Mouse (Mus musculus) embryonic facial prominence, embryonic 11.5 days (tissue): ENCODE measurements around the gene Gm8300. TPM values are rescaled to one million over a fixed set of nuclear protein-coding genes. Genes with fewer than 3 reads are reported as not detected.
"Not testable (repeated sequence)": the region's sequence is repeated elsewhere in the genome, so short reads cannot be mapped to it uniquely, and the experiment has no call there.

Source experiments
- ATAC-seq: fragments of 200-750 bp; cut with Nextera tagmentation; replicated peaks from 2 replicates; pipeline ENCODE4 v1.8.0; 2017; ENCODE audit warnings: low read depth; ENCODE audit not compliant: insufficient number of reproducible peaks, low FRiP score, low TSS enrichment
- DNase-seq: peaks from one replicate; pipeline ENCODE4 v3.0.0-alpha.2; 2015; ENCODE audit warnings: low spot score
- H3K27ac ChIP-seq: fragments of 300-500 bp; sonication (generic); replicated peaks from 2 replicates; pipeline ENCODE4 v1.5.1; 2014; ENCODE audit warnings: mild to moderate bottlenecking, low read depth, low read length, control low read depth
- H3K27me3 ChIP-seq: fragments of 300-500 bp; sonication (generic); 2 replicates; pipeline ENCODE4 v1.6.1; 2014; ENCODE audit warnings: mild to moderate bottlenecking, low read length, moderate library complexity, mixed read lengths; ENCODE audit not compliant: control insufficient read depth, insufficient read depth
- H3K36me3 ChIP-seq: fragments of 300-500 bp; sonication (generic); replicated peaks from 2 replicates; pipeline ENCODE4 v1.6.1; 2014; ENCODE audit warnings: low read depth, mild to moderate bottlenecking, low read length, moderate library complexity, mixed read lengths; ENCODE audit not compliant: control insufficient read depth, insufficient read depth
- H3K4me1 ChIP-seq: fragments of 300-500 bp; sonication (generic); 2 replicates; pipeline ENCODE4 v1.6.1; 2014; ENCODE audit warnings: low read length, mixed read lengths; ENCODE audit not compliant: control insufficient read depth, insufficient read depth
- H3K4me2 ChIP-seq: fragments of 300-500 bp; sonication (generic); 2 replicates; pipeline ENCODE4 v1.6.1; 2014; ENCODE audit warnings: low read depth, mild to moderate bottlenecking, control low read depth, low read length, moderate library complexity
- H3K4me3 ChIP-seq: fragments of 300-500 bp; sonication (generic); 2 replicates; pipeline ENCODE4 v1.5.1; 2014; ENCODE audit warnings: low read depth, low read length, control low read depth
- H3K9ac ChIP-seq: fragments of 300-500 bp; sonication (generic); replicated peaks from 2 replicates; pipeline ENCODE4 v1.6.1; 2014; ENCODE audit warnings: mild to moderate bottlenecking, control low read depth, low read length
- H3K9me3 ChIP-seq: fragments of 300-500 bp; sonication (generic); replicated peaks from 2 replicates; pipeline ENCODE4 v1.6.1; 2016; ENCODE audit warnings: mild to moderate bottlenecking, low read length, inconsistent platforms, mixed read lengths; ENCODE audit not compliant: control insufficient read depth
- WGBS: fragments of 180-500 bp; shearing (Covaris S2); extraction: QIAGEN DNeasy Blood & Tissue Kit; methylation state at CpG from one replicate; pipeline ENCODE4 v1.1.7; 2014; 5-methylcytosine and 5-hydroxymethylcytosine counted together
- polyA plus RNA-seq: library from polyadenylated mRNA; unstranded; fragments of >200 nt; fragmentation: Nextera tagmentation; extraction: Ambion mirVana; gene quantifications from 2 replicates; pipeline ENCODE4 v1.2.1, GENCODE M21; 2014

The Gm8300 gene
- polyA plus RNA-seq: not detected in 2 replicates

DNA sequence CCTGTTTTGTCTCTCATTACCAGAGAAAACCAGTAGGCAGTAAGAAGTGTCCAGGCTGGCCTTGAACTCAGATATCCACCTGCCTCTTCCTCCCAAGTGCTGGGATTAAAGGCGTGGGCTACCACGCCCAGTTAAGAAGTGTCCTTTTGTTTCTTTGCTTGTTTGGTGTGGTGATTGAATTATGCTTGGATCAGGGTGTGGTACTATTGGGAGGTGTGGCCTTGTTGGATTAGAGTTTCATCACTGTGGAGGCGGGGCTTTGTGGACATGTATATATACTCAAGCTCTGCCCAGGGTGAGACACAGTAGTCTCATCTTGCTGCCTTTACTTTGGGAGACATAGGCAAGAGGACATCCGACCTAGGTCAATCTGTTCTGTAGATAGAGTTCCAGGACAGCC lies at the start of gene Gm8300:
Gene Gm8300 (plus strand): TSS at position 301 of the 400 bp plus-strand sequence.
- not testable (repeated sequence) for H3K9ac ChIP-seq, H3K27ac ChIP-seq, H3K36me3 ChIP-seq, H3K27me3 ChIP-seq, DNase-seq, H3K9me3 ChIP-seq, H3K4me2 ChIP-seq, H3K4me3 ChIP-seq, H3K4me1 ChIP-seq, ATAC-seq
- WGBS: 77% methylated on average over 4 of the region's 4 CpGs

DNA sequence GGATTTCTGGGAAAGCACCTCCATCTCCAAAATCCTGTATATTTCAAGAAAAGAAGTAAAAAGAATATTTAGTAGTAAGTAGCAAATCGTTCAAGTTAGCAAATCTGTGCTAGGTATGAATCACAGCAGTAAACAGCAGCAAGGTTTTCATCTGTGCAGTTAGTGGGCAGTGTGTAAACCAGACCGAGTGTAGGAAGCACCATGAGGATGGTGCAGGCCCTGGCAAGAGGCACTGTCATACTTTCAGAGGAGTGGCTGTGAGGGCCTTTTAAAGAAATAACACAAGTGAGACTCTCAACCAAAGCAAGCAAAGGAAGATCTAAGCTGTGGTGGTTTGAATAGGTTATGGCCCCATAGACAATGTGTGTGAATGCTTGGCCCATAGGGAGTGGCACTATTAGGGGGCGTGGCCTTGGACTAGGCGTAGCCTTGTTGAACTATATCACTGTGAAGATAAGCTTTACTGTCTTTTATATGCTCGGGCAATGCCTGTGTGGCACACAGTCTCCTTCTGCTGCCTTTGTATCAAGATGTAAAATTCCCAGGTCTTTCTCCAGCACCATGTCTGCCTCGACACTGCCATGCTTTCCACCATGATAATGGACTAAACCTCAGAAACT lies 49.3 kb upstream of the Gm8300 start:
- H3K9ac ChIP-seq: no peak overlapping the region
- H3K4me3 ChIP-seq: no peak overlapping the region
- no peak overlapping the region for H3K4me2 ChIP-seq
- no peak overlapping the region for H3K27ac ChIP-seq
- no peaks in the 10 kb centered on the region for H3K27me3 ChIP-seq
- H3K36me3 ChIP-seq: peaks cover 13% of the 10 kb centered on the region
- no peaks in the 10 kb centered on the region for H3K4me1 ChIP-seq
- no peak for ATAC-seq
- no peaks in the 10 kb centered on the region for H3K9me3 ChIP-seq
- no peak for DNase-seq
- 92% methylated on average over 6 of the region's 6 CpGs for WGBS

DNA sequence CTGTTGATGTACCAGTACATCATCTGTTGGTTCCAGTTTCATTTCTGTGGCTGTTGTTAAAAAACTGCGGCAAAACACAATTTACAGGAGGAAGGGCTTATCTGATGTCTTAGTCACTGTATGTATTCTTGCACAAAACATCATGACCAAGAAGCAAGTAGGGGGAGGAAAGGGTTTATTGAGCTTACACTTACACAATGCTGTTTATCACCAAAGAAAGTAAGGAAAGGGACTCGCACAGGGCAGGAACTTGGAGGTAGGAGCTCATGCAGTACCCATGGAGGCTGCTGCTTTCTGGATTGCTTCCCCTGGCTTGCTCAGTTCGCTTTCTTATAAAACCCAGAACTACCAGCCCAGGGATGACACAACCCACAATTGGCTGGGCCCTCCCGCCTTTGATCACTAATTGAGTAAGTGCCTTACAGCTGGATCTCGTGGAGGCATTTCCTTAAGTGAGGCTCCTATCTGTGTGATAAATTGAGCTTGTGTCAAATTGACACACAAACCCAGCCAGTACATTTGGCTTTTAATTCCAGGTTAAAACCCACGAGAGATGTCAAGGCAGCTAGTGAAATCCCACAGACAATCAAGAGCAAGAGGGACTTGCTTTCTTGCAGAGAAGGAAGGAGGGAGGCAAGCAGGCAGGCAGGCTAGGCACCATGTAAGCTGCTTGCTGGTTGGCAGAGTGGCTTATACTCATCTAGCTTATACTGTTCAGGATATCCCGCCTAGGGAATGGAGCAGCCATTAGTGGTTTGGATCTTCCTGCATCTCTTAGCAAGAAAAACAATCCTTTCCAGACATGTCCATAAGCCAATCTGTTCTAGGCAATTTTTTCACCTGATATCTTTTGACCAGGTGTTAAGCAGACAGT lies 43.6 kb upstream of the Gm8300 start:
- Histone ChIP-seq H3K9ac (no peak overlapping the region), H3K27ac (no peak overlapping the region), H3K27me3 (no peaks in the 10 kb centered on the region), H3K36me3 (peaks cover 2% of the 10 kb centered on the region; the same call in 1 of the 2 replicates), H3K4me3 (peak overlapping the region; percentile 65), H3K9me3 (no peaks in the 10 kb centered on the region), H3K4me1 (no peaks in the 10 kb centered on the region), H3K4me2 (peak overlapping the region; percentile 27; the same call in 1 of the 2 replicates)
- 68% methylated on average over 7 of the region's 7 CpGs for WGBS
- ATAC-seq (no peak), DNase-seq (no peak)

DNA sequence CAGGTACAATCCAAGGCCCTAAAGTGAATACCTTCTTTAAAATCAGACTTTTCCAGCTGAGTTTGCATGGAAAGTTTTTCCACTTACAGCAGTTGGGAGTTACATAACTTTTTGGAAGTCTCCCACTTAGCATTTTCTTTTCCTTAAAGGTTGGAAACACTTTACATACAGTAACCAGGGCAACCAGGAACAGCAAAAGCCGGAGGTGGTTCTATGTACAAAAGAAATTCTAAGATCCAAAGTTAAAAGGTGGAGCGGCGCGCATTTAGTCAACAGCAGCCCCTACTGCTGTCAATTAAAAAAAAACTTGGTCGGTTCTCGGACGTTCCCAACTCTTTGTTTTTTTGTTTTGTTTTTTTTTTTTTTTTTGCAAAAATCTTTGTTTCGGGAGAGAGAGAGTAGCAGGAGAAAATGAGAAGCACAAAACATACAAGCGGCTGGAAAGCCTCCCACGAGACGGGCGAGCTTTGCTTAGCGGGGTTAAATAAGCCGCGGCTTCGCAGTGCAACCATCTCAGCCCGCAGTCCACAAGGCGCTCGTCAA lies 42.6 kb upstream of the Gm8300 start:
- Histone ChIP-seq H3K4me2 (peak overlapping the region; percentile 48), H3K27ac (peak overlapping the region; percentile 42; the same call in 1 of the 2 replicates), H3K36me3 (peaks cover 2% of the 10 kb centered on the region; the same call in 1 of the 2 replicates), H3K4me3 (peak overlapping the region; percentile 65), H3K27me3 (no peaks in the 10 kb centered on the region), H3K9ac (peak overlapping the region; percentile 84), H3K4me1 (no peaks in the 10 kb centered on the region), H3K9me3 (no peaks in the 10 kb centered on the region)
- ATAC-seq (no peak), DNase-seq (peak; percentile 44)
- under 1% methylated on average over 19 of the region's 19 CpGs for WGBS

DNA sequence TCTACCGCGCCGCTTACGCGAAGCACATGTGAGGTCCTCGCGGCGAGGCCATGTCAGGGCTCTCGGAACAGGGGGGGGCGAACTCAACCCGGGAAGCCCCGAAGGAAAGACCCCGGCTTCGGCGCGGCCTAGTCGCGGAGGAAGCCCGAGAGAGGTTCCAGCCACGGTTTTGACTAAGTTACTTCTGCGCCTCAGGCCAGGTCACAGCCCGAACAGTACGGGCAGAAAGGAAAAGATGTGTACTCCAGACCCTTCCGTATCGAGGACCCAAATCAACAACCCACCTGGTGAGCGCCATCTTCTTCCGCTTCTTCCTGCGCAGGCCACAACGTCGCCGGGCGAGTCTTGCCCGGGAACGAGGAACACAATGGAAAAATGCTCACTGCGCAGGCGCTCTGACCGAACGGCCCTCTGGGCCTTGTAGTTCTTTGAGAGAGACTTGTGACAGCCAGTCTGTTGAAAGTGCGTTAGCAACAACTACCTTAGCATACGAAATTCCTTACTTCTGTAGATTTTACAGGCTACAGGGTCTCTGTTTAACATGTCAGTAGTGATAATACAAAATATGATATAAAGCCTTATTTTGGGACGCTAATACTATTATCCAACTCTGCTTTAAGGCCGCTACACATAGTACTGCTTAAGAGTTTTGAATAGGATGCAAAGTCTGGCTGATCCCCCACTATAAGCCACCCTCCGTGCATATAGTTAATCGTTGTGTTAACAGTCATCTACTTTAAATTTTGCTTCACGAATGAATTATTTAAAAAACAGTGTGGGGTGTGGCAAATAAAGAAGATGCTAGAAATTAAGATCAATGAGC lies 41.9 kb upstream of the Gm8300 start, which contains the start of gene Snw1:
Gene Snw1 (minus strand): TSS at position 311 of the 823 bp plus-strand sequence.
- ATAC-seq (peak; percentile 94), DNase-seq (peak; percentile 97)
- Histone ChIP-seq H3K9ac (peak within 1 kb of the TSS; percentile 84), H3K4me2 (peak within 1 kb of the TSS; percentile 48), H3K27me3 (no peaks in the 10 kb centered on the region), H3K36me3 (peaks cover 2% of the 10 kb centered on the region; the same call in 1 of the 2 replicates), H3K9me3 (no peaks in the 10 kb centered on the region), H3K4me3 (peak within 1 kb of the TSS; percentile 65), H3K4me1 (no peaks in the 10 kb centered on the region), H3K27ac (peak within 1 kb of the TSS; percentile 42; the same call in 1 of the 2 replicates)
- WGBS: 3% methylated on average over 45 of the region's 45 CpGs

DNA sequence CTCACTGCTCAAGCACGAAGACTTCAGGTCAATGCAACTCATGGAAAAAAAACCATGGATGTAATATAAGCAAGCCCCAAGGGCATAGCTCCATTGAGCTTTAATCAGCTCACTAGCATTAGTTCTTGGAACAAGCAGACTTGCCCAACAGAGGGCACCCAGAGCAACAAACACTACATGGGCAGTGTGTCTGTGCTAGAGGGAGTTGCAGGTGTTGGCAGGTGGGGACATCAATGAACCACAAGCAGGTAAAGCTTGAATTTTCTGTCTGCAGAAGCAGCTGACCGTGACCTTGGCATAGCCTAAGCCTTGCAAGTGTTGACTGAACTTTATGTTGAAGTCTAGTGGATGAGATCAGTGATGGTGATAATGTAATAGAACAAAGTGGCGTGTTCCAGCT lies 39.4 kb upstream of the Gm8300 start:
- 81% methylated on average over 3 of the region's 3 CpGs for WGBS
- ATAC-seq: no peak
- DNase-seq: no peak

DNA sequence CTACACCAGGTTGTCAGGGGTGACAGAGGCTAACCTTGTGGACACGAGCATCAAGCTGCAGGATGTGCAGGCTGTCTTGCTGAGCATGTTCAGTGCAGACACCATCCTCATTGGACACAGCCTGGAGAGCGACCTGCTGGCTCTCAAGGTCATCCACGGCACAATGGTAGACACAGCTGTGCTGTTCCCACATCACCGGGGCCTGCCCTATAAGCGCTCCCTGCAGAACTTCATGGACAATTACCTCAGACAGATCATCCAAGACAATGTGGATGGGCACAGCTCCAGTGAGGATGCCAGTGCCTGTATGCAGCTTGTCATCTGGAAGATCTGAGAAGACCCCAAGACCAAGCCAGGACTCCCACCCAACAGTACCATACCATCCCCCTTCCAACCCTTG lies 31.6 kb upstream of the Gm8300 start:
- not testable (repeated sequence) for H3K9ac ChIP-seq, H3K9me3 ChIP-seq, ATAC-seq, H3K4me2 ChIP-seq, DNase-seq, H3K27ac ChIP-seq, H3K4me1 ChIP-seq, H3K27me3 ChIP-seq, H3K36me3 ChIP-seq, H3K4me3 ChIP-seq
- WGBS: 78% methylated on average over 5 of the region's 5 CpGs

More for the DNA sequence above, 39.4 kb upstream of the Gm8300 start:
- Histone ChIP-seq H3K9me3 (no peaks in the 10 kb centered on the region), H3K4me2 (no peak overlapping the region), H3K27me3 (no peaks in the 10 kb centered on the region), H3K4me1 (no peaks in the 10 kb centered on the region), H3K27ac (no peak overlapping the region), H3K36me3 (no peaks in the 10 kb centered on the region), H3K9ac (no peak overlapping the region), H3K4me3 (no peak overlapping the region)
